Mouse (Mus musculus): ENCODE measurements around the gene Lrmda. TPM values are rescaled to one million over a fixed set of nuclear protein-coding genes. Genes with fewer than 3 reads are reported as not detected.
A peak's percentile ranks its signal among the peaks of the same experiment; 100 is the strongest.

The Lrmda gene
- total and polyA plus RNA-seq, 3 experiments: 5.1 to 5.9 TPM; not detected in 1

GRCm38 (mm10) chr14:22279591-22279990 lies 260.1 kb downstream of the Lrmda start (continued):
- no peak for TF ChIP-seq MXI1 (IDR thresholded peaks at IDR 0.05; ENCODE audit: low read depth, low read length)

DNA sequence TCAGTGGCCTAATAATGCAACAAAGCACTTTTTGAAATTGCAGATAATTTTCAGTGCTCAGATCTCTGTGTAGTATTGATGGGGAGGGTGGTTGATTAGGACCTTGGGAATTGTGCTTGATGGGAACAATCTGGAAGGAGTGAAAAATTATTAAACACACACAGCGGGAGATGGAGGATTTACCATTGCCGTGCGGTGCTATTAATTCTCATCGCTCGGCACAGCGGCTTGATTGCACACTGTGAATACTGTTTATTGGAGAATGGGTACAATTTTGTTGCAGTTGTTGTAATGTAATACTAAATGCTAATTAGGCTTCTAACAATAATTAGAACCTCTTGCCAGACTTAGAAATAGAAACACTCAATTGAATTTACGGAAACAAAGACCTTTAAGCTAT lies 262.1 kb downstream of the Lrmda start:
- no peak for DNase-seq (ENCODE audit: low read depth, low spot score)
- H3K9ac ChIP-seq (ENCODE audit: control insufficient read depth, low read depth, low read length, poor library complexity, severe bottlenecking): no peak overlapping the region
- TF ChIP-seq RAD21 (IDR thresholded peaks at IDR 0.05; ENCODE audit: low read depth, low read length): no peak
- TF ChIP-seq SMC3 (IDR thresholded peaks at IDR 0.05; ENCODE audit: low read depth, low read length): no peak
- no peak for TF ChIP-seq ZNF384 (IDR thresholded peaks at IDR 0.05; ENCODE audit: low read depth, low read length)
- no peak for TF ChIP-seq NRF1 (IDR thresholded peaks at IDR 0.05; ENCODE audit: insufficient read depth, low read depth, low read length, poor library complexity, severe bottlenecking)
- TF ChIP-seq TBP (IDR thresholded peaks at IDR 0.05; ENCODE audit: low read depth, low read length): no peak
- no peak for TF ChIP-seq MAZ (IDR thresholded peaks at IDR 0.05; ENCODE audit: low read depth, low read length)
- TF ChIP-seq POLR2AphosphoS2 (IDR thresholded peaks at IDR 0.05; ENCODE audit: low read length): no peak
- TF ChIP-seq CHD1 (IDR thresholded peaks at IDR 0.05; ENCODE audit: low read depth, low read length): no peak
- no peak for TF ChIP-seq MYB (IDR thresholded peaks at IDR 0.05; ENCODE audit: low read depth, low read length)
- TF ChIP-seq MAX (IDR thresholded peaks at IDR 0.05; ENCODE audit: low read length): no peak
- no peak for TF ChIP-seq POLR2A (IDR thresholded peaks at IDR 0.05; ENCODE audit: control insufficient read depth in 1 of 2, insufficient read depth in 1 of 2, low read depth in 1 of 2, low read length in 2 of 2, poor library complexity in 1 of 2)
- TF ChIP-seq NELFE (IDR thresholded peaks at IDR 0.05; ENCODE audit: low read depth, low read length): no peak

DNA sequence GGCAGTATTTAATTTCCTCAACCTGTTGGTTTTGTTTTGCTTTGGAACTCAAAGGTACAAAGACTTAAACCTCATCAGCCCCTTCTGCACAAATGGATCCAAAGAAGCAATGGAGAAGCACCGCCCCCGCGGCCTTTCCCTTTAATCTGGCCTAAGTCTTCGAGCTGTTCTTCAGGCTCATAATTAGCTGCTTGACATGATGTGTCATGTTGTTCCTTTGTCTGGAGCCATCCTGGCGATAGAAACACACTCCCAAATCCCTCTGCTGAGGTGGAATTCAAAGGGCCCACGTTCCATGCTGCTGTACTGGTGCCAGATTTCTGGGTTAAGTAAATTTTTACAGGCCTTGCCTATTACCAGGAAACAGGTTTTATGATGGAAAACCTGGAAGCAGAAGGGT lies 263.3 kb downstream of the Lrmda start:
- TF ChIP-seq MYC (IDR thresholded peaks at IDR 0.05; ENCODE audit: low read depth, low read length): no peak
- TF ChIP-seq EP300 (IDR thresholded peaks at IDR 0.05; ENCODE audit: low read depth in 1 of 2, low read length in 2 of 2): no peak
- TF ChIP-seq GABPA (IDR thresholded peaks at IDR 0.05; ENCODE audit: low read depth, low read length): no peak
- no peak for TF ChIP-seq ZC3H11A (IDR thresholded peaks at IDR 0.05; ENCODE audit: low read depth, low read length)
- no peak for TF ChIP-seq ELF1 (IDR thresholded peaks at IDR 0.05; ENCODE audit: low read depth, low read length)
- TF ChIP-seq MAZ (IDR thresholded peaks at IDR 0.05; ENCODE audit: low read depth, low read length): no peak
- TF ChIP-seq SMC3 (IDR thresholded peaks at IDR 0.05; ENCODE audit: low read depth, low read length): no peak
- no peak for TF ChIP-seq E2F4 (IDR thresholded peaks at IDR 0.05; ENCODE audit: borderline replicate concordance, low read depth, low read length)
- no peak for TF ChIP-seq GATA1 (IDR thresholded peaks at IDR 0.05; ENCODE audit: low read depth, low read length)
- no peak for TF ChIP-seq RCOR1 (IDR thresholded peaks at IDR 0.05; ENCODE audit: low read depth, low read length)
- TF ChIP-seq POLR2AphosphoS2 (IDR thresholded peaks at IDR 0.05; ENCODE audit: low read length): no peak
- no peak for TF ChIP-seq CTCF (IDR thresholded peaks at IDR 0.05 in 2 of 3, conservative IDR thresholded peaks at IDR 0.05 in 1 of 3; ENCODE audit: control insufficient read depth in 1 of 3, insufficient read depth in 1 of 3, low read depth in 2 of 3, low read length in 3 of 3, poor library complexity in 1 of 3, severe bottlenecking in 1 of 3)
- TF ChIP-seq NRF1 (IDR thresholded peaks at IDR 0.05; ENCODE audit: insufficient read depth, low read depth, low read length, poor library complexity, severe bottlenecking): no peak
- no peak for TF ChIP-seq SIN3A (IDR thresholded peaks at IDR 0.05; ENCODE audit: low read length)
- no peak for TF ChIP-seq KAT2A (conservative IDR thresholded peaks at IDR 0.05; ENCODE audit: low read depth, low read length)
- no peak for TF ChIP-seq JUND (IDR thresholded peaks at IDR 0.05; ENCODE audit: low read depth, low read length)
- TF ChIP-seq ZNF384 (IDR thresholded peaks at IDR 0.05; ENCODE audit: low read depth, low read length): no peak
- no peak for TF ChIP-seq USF2 (IDR thresholded peaks at IDR 0.05; ENCODE audit: borderline replicate concordance in 1 of 2, insufficient read depth in 1 of 2, low read depth in 1 of 2, low read length in 2 of 2)
- TF ChIP-seq USF1 (IDR thresholded peaks at IDR 0.05; ENCODE audit: low read depth, low read length): no peak
- no peak for TF ChIP-seq CHD2 (IDR thresholded peaks at IDR 0.05; ENCODE audit: low read length)
- H3K36me3 ChIP-seq (ENCODE audit: control insufficient read depth in 1 of 2, insufficient read depth in 2 of 2, low read length in 2 of 2): peaks cover 4 to 15% of the 10 kb centered on the region in 2 experiments
- no peaks in the 10 kb centered on the region for H3K79me2 ChIP-seq (ENCODE audit: control insufficient read depth, insufficient read depth, low read length, poor library complexity)
- peaks cover 0 to 8% of the 10 kb centered on the region in 2 experiments; a peak in 3 of 4 replicates for H3K4me1 ChIP-seq (ENCODE audit: control insufficient read depth in 1 of 2, insufficient read depth in 2 of 2, low read length in 2 of 2)
- no peak overlapping the region for H3K27ac ChIP-seq (ENCODE audit: control insufficient read depth, low read depth, low read length)
- H3K9me3 ChIP-seq (replicated peaks; ENCODE audit: insufficient read depth, low read length): no peaks in the 10 kb centered on the region
- DNase-seq (ENCODE audit: low read depth, low spot score): peak; percentile 3
- no peak overlapping the region for H3K4me3 ChIP-seq (ENCODE audit: control insufficient read depth in 1 of 2, insufficient read depth in 1 of 2, low read depth in 2 of 2, low read length in 2 of 2)
- H3K9ac ChIP-seq (ENCODE audit: control insufficient read depth, low read depth, low read length, poor library complexity, severe bottlenecking): no peak overlapping the region
- H3K27me3 ChIP-seq (ENCODE audit: control insufficient read depth in 1 of 2, insufficient read depth in 2 of 2, low read length in 2 of 2): no peaks in the 10 kb centered on the region

More for the DNA sequence above, 262.1 kb downstream of the Lrmda start:
- Histone ChIP-seq H3K27me3 (ENCODE audit: control insufficient read depth in 1 of 2, insufficient read depth in 2 of 2, low read length in 2 of 2) (no peaks in the 10 kb centered on the region), H3K36me3 (ENCODE audit: control insufficient read depth in 1 of 2, insufficient read depth in 2 of 2, low read length in 2 of 2) (peaks cover 2 to 21% of the 10 kb centered on the region in 2 experiments), H3K79me2 (ENCODE audit: control insufficient read depth, insufficient read depth, low read length, poor library complexity) (no peaks in the 10 kb centered on the region), H3K4me1 (ENCODE audit: control insufficient read depth in 1 of 2, insufficient read depth in 2 of 2, low read length in 2 of 2) (peaks cover 0 to 11% of the 10 kb centered on the region in 2 experiments; a peak in 3 of 4 replicates), H3K4me3 (ENCODE audit: control insufficient read depth in 1 of 2, insufficient read depth in 1 of 2, low read depth in 2 of 2, low read length in 2 of 2) (no peak overlapping the region), H3K9me3 (replicated peaks; ENCODE audit: insufficient read depth, low read length) (no peaks in the 10 kb centered on the region), H3K27ac (ENCODE audit: control insufficient read depth, low read depth, low read length) (no peak overlapping the region)
